Mouse (Mus musculus): ENCODE data around the gene Slc38a4.
A peak's percentile ranks its signal among the peaks of the same experiment; 100 is the strongest.

Gene Slc38a4

DNA sequence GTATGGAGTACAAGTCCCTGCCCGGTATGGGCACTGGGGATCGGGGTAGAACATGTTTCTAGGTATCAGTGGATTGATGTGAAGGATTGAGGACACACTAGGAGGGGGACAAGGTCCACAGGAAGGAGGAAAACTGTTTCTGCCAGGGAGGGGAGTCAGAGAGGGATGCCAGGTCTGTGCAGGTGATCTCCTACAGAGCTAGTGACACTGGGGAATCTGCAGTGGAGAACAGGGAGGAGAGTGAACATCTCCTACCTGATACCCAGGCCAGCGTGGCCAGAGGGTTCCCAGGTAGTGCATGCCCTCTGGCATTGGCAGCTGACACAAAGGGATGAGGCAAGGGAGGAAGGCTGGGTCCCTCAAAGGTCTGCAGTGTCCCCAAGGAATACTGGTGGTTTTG is 89.4 kb downstream of the Slc38a4 start:
- DNase-seq (ENCODE audit: low spot score): no peak

DNA sequence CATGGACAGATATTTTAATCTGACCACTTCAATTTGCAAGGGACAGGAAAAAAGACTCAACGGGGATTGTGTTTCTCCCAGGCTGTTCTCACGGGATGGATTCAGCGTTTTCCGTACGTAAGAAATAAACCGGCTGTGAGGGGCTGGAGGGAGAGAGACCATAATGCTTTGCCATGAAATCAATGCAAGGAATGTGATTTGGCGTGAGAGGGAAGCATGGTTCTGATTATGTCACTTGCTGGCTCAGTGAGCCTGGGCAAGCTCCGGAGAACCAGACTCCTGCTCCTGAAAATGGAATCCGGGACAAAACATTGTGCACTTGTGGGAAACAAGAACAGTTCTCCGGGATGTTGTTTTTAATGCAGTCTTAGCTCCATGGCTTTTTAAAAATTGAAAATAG is 92.0 kb downstream of the Slc38a4 start:
- no peak for DNase-seq (ENCODE audit: low spot score)

DNA sequence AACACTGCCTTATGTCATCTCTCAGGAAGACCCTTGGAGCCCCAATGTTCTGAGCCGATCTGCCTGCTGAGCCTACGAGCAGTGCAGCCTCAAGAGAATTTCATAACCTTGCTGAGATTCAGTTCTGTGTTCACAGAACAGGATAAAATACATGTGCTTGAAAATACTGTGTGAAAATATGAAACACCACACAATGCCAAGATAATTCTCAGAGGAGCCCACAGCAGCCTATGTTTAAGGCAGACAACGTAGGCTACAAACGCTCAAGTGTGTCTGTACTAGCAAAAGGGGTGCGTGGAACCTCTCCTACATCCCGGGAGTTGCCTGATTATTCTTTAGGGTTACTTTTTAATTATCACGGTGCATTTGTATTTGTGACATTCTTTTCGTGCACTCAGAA is 92.4 kb downstream of the Slc38a4 start:
- DNase-seq (ENCODE audit: low spot score): no peak

DNA sequence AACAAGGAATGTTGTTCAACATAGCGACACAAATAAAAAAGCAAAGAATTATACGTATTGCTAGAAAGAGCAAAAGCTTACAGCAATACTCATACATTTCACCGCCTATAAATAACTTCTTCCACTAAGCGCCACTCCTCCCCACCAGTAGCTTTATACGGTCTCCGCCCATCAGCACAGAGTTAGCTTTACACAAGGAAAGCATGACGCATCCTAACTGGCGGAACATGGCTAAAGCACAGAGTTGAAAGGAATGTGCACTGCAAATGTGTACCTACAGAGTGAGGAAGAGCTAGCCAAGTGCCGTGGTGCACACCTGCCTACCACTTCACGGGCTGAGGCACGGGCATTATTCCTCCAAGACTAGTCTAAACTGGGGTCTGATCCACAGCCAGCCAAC is 95.4 kb downstream of the Slc38a4 start:
- DNase-seq (ENCODE audit: low spot score): no peak

DNA sequence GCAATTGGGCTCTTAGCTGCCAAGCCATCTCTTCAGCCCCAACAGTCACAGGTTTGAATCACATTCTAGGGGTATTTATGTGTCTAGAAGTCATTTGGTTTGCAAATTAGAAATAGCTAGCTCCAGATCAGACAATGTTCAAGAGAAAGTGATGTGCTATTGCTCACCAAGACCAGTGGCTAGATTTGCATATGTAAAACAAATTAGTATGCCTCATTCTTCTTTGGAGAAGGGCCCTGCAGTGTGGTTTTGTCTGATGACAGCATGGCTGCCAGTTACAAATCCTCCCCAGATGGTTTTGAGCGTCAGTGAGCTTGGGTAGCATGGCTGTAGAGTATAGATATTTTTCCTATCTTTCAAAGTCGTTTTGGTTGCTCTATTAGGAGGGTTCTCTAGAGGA is 96.5 kb downstream of the Slc38a4 start:
- DNase-seq (ENCODE audit: low spot score): no peak

DNA sequence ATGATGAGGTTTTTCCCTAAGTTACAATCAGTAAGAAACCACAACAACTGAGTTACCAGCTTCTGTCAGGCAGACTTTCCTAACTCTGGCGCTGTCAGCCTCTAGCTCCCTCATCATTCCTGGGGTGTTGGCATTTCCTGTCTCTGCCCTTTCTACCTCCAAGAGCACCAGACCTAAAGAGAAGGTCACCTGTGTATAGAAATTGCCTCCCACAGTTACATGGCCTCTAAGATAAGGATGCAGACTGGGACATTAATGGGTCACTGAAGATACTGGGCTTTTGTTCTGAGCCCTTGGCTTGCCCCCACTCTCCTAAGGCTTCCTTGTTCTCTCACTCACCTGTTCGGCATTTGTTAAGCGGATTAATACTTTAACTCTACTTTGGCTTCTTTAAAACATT is 99.1 kb downstream of the Slc38a4 start:
- DNase-seq (ENCODE audit: low spot score): no peak

DNA sequence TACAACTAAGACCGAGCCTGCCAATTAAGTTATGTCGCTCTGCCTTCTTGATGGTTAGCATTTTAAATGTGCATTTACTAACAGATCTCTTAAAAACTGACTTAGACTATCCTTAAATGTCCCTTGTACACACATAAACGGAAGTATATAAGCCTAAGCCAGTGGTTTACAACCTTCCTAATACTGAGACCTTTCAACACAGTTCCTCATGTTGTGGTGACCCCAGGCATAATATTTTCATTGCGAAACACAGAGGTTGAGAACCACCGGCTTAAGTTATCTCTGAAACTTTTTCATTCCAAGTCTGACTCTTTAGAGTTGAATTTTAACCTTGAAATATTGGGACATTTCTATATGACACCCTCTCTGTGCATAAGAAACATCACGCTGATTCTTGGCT is 101.4 kb downstream of the Slc38a4 start:
- no peak for DNase-seq (ENCODE audit: low spot score)

DNA sequence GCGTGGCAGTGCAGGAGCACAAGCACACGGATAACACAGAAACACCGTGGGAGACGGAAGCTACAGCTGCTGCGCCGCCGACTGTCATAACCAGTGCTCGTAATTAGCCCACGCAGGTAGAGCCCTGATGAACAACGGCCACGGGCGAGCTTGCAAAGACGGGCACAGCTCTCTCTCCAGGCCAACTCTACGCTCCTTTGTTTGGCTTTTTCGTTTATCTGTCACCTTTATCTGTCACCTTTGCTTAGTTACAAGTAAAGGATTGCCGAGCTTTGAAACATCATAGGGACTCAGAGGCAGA is 101.9 kb downstream of the Slc38a4 start:
- no peak for DNase-seq (ENCODE audit: low spot score)

DNA sequence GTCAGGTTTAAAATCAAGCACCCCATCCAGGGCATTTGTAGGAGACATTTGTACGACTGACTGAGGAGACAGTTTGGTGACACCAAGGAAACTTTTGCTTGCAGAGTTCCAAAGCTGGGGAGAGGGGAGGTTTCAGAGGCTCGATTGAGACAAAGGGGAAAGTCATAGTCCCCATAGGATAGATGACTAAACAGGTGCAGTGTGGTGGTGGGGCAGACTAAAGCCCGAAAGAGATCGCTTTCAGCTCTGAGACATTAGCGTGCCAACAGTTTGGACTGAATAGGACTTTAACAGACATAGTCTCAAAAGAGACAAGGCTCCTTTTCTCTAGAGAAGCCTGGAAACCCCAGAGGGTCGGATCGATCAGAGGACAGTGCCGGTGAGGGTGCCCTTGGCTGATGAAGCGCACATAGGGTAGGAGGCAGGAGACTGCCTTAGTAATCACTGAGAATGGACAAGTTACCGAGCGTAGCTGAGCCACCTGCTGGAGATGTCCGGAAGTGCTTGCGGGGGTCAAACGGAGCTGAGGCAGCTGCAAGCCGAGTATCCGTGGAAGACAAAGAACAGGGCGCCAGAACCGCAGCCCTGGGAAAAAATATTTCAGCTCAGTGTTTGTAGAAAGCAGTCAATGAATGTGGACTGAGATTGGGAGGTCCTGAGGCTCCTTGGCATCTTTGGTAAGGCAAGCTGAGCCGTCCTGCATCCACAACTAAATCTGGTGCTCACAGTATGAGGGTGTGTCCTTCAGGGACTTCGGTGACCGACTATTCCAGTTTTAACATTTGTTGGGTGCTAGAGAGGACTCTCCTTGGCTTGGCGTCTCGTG is 102.4 kb downstream of the Slc38a4 start:
- DNase-seq (ENCODE audit: low spot score): peak; percentile 63

DNA sequence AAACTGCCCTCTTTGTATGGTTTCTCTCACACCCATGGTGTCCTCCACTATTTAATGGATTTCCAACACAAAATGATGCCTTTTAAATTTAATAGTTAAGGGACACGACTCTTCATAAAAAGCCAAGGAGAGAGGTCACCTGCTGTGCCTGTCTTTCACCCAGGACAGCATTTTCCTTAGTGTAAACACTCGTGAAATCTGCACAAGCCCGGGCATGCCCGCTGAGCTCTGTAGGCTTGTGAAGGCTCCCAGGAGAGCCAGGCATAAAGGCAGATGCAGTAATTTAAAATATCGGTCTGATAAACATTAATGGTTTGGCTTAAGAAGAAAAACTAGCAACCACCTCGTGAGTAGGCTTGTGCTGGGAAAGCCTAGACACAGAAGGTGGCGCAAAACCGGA is 103.3 kb downstream of the Slc38a4 start:
- DNase-seq (ENCODE audit: low spot score): no peak

DNA sequence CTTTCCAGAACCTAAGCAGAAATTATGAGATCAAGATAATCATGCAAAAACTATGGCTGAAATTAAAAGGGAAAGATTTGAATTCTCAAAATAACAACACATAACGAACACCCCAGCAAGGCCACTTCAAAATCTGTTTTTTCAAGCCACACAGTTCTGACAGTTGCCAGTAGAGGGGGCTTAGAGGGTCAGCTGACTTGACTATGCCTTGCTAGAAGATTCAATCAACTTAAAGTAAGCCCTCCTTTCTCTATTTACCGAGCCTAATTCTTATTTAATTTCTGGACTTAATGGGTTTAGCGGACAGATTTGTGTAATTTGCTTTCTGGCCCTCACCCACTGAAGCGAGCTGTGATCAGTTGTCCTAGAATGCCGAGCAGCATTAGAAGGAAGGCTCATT is 104.0 kb downstream of the Slc38a4 start:
- peak; percentile 42 for DNase-seq (ENCODE audit: low spot score)

DNA sequence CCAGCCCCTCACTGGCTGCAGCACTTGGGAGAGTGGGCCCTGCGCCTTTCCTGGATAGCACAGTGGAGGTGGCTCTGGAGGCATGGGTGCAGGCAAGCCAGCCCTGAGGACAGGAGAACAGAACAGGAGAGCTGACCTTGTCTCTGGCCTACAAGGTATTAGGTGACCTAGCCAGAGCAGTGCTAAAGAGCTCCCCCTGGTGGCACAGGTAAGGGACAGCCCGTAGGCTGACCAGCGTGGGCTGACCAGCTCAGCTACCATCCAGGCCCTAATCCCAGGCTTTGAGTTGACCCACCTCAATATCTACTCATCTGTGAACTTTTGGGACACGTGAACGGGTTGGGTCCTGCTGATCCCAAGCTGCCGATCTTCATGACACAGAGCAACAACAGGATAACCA is 107.3 kb downstream of the Slc38a4 start:
- peak; percentile 20 for DNase-seq (ENCODE audit: low spot score)

All from MN1 (cell line).